Mouse (Mus musculus): ENCODE data around the gene Il3. TPM values are rescaled to one million over a fixed set of nuclear protein-coding genes. Genes with fewer than 3 reads are reported as not detected.

The Il3 gene
- not detected in 2 replicates for polyA plus RNA-seq (2015; fragmentation: Nextera tagmentation; extraction: Ambion mirVana)

DNA sequence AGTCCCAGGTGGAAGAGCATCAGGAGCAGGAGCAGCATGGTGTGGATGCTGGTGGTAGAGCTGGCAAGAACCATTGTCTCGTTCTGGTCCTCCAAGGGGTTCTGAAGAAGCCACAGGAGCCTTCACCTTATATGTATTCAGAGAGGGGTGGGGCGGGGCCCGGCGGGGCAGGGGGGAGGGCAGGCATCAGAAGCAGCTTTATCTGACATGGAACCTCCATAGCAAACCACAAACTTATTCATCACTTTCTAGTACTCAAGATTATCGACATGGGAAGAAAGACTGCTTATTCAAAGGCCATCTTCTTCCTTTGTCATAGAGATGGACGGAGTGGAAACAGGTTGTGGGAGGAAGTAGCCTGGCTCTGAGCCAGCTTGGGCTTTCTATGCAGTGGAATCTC lies at the start of gene Il3:
Gene Il3 (minus strand): TSS at position 101 of the 400 bp plus-strand sequence.
- Histone ChIP-seq H3K36me3 (ENCODE audit: control insufficient read depth, insufficient read depth, low read length) (no peaks in the 10 kb centered on the region), H3K9me3 (ENCODE audit: control insufficient read depth, low read length) (no peaks in the 10 kb centered on the region), H3K27me3 (replicated peaks; ENCODE audit: control insufficient read depth, insufficient read depth, low read length) (no peaks in the 10 kb centered on the region), H3K9ac (ENCODE audit: low read depth, low read length) (no peak within 1 kb of the TSS), H3K27ac (ENCODE audit: low read length) (no peak within 1 kb of the TSS), H3K4me1 (ENCODE audit: control insufficient read depth, insufficient read depth, low read length) (no peaks in the 10 kb centered on the region), H3K4me3 (ENCODE audit: low read length) (no peak within 1 kb of the TSS), H3K4me2 (ENCODE audit: low read depth, low read length) (no peak within 1 kb of the TSS)
- ATAC-seq, result no peak
- 83% methylated on average over 6 of the region's 6 CpGs for WGBS

GRCm38 (mm10) chr11:54315336-54315735 lies 48.3 kb upstream of the Il3 start:
- 91% methylated on average over 5 of the region's 5 CpGs for whole genome bisulfite sequencing

GRCm38 (mm10) chr11:54314740-54315139 lies 47.7 kb upstream of the Il3 start:
- no peaks in the 10 kb centered on the region for H3K27me3 ChIP-seq (replicated peaks; ENCODE audit: control insufficient read depth, insufficient read depth, low read length)
- no peak overlapping the region for H3K9ac ChIP-seq (ENCODE audit: low read depth, low read length)
- no peak overlapping the region for H3K27ac ChIP-seq (ENCODE audit: low read length)
- H3K9me3 ChIP-seq (ENCODE audit: control insufficient read depth, low read length), result no peaks in the 10 kb centered on the region
- no peaks in the 10 kb centered on the region for H3K36me3 ChIP-seq (ENCODE audit: control insufficient read depth, insufficient read depth, low read length)
- no peak overlapping the region for H3K4me3 ChIP-seq (ENCODE audit: low read length)
- H3K4me1 ChIP-seq (ENCODE audit: control insufficient read depth, insufficient read depth, low read length), result peaks cover 4% of the 10 kb centered on the region; the same call in 1 of the 2 replicates
- 22% methylated on average over 3 of the region's 3 CpGs for WGBS
- no peak for ATAC-seq
- H3K4me2 ChIP-seq (ENCODE audit: low read depth, low read length), result no peak overlapping the region

More at GRCm38 (mm10) chr11:54315336-54315735, 48.3 kb upstream of the Il3 start:
- H3K4me2 ChIP-seq (ENCODE audit: low read depth, low read length), result no peak overlapping the region
- H3K36me3 ChIP-seq (ENCODE audit: control insufficient read depth, insufficient read depth, low read length), result no peaks in the 10 kb centered on the region
- no peak overlapping the region for H3K27ac ChIP-seq (ENCODE audit: low read length)
- ATAC-seq, result no peak
- H3K4me1 ChIP-seq (ENCODE audit: control insufficient read depth, insufficient read depth, low read length), result peaks cover 4% of the 10 kb centered on the region; the same call in 1 of the 2 replicates
- H3K4me3 ChIP-seq (ENCODE audit: low read length), result no peak overlapping the region
- no peaks in the 10 kb centered on the region for H3K9me3 ChIP-seq (ENCODE audit: control insufficient read depth, low read length)
- no peaks in the 10 kb centered on the region for H3K27me3 ChIP-seq (replicated peaks; ENCODE audit: control insufficient read depth, insufficient read depth, low read length)
- H3K9ac ChIP-seq (ENCODE audit: low read depth, low read length), result no peak overlapping the region

GRCm38 (mm10) chr11:54313391-54314360 lies 46.6 kb upstream of the Il3 start:
- Histone ChIP-seq H3K9me3 (ENCODE audit: control insufficient read depth, low read length) (no peaks in the 10 kb centered on the region), H3K4me1 (ENCODE audit: control insufficient read depth, insufficient read depth, low read length) (peaks cover 4% of the 10 kb centered on the region; the same call in 1 of the 2 replicates), H3K27ac (ENCODE audit: low read length) (no peak overlapping the region), H3K36me3 (ENCODE audit: control insufficient read depth, insufficient read depth, low read length) (no peaks in the 10 kb centered on the region), H3K9ac (ENCODE audit: low read depth, low read length) (no peak overlapping the region), H3K4me2 (ENCODE audit: low read depth, low read length) (no peak overlapping the region), H3K4me3 (ENCODE audit: low read length) (no peak overlapping the region), H3K27me3 (replicated peaks; ENCODE audit: control insufficient read depth, insufficient read depth, low read length) (no peaks in the 10 kb centered on the region)
- ATAC-seq, result no peak
- 76% methylated on average over 7 of the region's 7 CpGs for WGBS

DNA sequence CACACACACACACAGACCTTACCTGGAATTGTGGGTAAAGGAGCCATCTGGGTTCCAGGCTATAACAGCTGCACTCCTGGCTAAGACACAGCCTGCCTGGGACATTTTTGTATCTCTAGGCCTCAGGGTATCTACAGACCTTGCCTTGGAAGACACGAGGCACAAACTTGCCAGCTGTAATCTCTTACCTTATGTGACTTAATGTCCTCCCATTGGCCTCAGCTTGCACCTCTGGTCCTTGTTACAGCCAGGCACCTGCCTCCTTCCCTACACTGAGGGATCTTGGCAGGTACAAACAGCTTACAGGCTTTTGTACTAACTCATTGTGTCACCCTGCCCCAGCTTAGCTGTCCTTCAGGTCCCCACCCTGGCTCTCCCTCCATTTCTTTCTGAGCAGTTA lies 45.5 kb upstream of the Il3 start:
- H3K9me3 ChIP-seq (ENCODE audit: control insufficient read depth, low read length), result no peaks in the 10 kb centered on the region
- H3K4me1 ChIP-seq (ENCODE audit: control insufficient read depth, insufficient read depth, low read length), result peaks cover 4% of the 10 kb centered on the region; the same call in 1 of the 2 replicates
- H3K4me2 ChIP-seq (ENCODE audit: low read depth, low read length), result no peak overlapping the region
- no peak overlapping the region for H3K27ac ChIP-seq (ENCODE audit: low read length)
- ATAC-seq, result no peak
- H3K4me3 ChIP-seq (ENCODE audit: low read length), result no peak overlapping the region
- WGBS, result 18% methylated on average over 1 of the region's 1 CpGs
- H3K9ac ChIP-seq (ENCODE audit: low read depth, low read length), result no peak overlapping the region
- H3K27me3 ChIP-seq (replicated peaks; ENCODE audit: control insufficient read depth, insufficient read depth, low read length), result no peaks in the 10 kb centered on the region
- no peaks in the 10 kb centered on the region for H3K36me3 ChIP-seq (ENCODE audit: control insufficient read depth, insufficient read depth, low read length)

GRCm38 (mm10) chr11:54312021-54312420 lies 44.9 kb upstream of the Il3 start:
- 0 out of 2 replicates have a peak, but pooled peaks have one; percentile 44 for ATAC-seq
- Histone ChIP-seq H3K4me3 (ENCODE audit: low read length) (no peak overlapping the region), H3K9ac (ENCODE audit: low read depth, low read length) (no peak overlapping the region), H3K9me3 (ENCODE audit: control insufficient read depth, low read length) (no peaks in the 10 kb centered on the region), H3K27me3 (replicated peaks; ENCODE audit: control insufficient read depth, insufficient read depth, low read length) (no peaks in the 10 kb centered on the region), H3K36me3 (ENCODE audit: control insufficient read depth, insufficient read depth, low read length) (no peaks in the 10 kb centered on the region), H3K27ac (ENCODE audit: low read length) (no peak overlapping the region), H3K4me1 (ENCODE audit: control insufficient read depth, insufficient read depth, low read length) (peaks cover 4% of the 10 kb centered on the region; the same call in 1 of the 2 replicates), H3K4me2 (ENCODE audit: low read depth, low read length) (no peak overlapping the region)
- 33% methylated on average over 5 of the region's 5 CpGs for WGBS

DNA sequence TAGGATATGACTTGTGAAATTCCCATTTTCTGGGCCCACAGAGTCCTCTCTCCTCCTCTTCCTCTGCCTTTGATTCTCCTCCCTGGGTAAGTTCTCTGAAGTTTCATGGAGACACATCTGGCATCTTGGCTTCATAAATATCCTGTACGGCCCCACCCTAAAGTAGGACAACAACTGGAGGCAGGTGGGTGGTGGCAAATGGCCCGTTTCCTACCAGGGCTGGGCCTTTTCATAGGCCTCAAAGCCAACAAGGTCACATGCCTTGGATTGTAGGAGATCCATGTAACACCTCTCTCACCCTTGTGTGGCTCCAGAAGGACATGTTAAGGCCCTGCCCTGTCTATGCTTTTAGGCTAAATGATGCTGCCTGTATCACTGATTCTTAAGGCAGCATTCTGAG lies 43.5 kb upstream of the Il3 start:
- H3K9ac ChIP-seq (ENCODE audit: low read depth, low read length), result no peak overlapping the region
- H3K9me3 ChIP-seq (ENCODE audit: control insufficient read depth, low read length), result no peaks in the 10 kb centered on the region
- no peak overlapping the region for H3K4me2 ChIP-seq (ENCODE audit: low read depth, low read length)
- no peak overlapping the region for H3K4me3 ChIP-seq (ENCODE audit: low read length)
- ATAC-seq, result no peak
- no peaks in the 10 kb centered on the region for H3K27me3 ChIP-seq (replicated peaks; ENCODE audit: control insufficient read depth, insufficient read depth, low read length)
- H3K27ac ChIP-seq (ENCODE audit: low read length), result no peak overlapping the region
- 72% methylated on average over 2 of the region's 2 CpGs for WGBS
- H3K4me1 ChIP-seq (ENCODE audit: control insufficient read depth, insufficient read depth, low read length), result peaks cover 4% of the 10 kb centered on the region; the same call in 1 of the 2 replicates
- H3K36me3 ChIP-seq (ENCODE audit: control insufficient read depth, insufficient read depth, low read length), result no peaks in the 10 kb centered on the region

DNA sequence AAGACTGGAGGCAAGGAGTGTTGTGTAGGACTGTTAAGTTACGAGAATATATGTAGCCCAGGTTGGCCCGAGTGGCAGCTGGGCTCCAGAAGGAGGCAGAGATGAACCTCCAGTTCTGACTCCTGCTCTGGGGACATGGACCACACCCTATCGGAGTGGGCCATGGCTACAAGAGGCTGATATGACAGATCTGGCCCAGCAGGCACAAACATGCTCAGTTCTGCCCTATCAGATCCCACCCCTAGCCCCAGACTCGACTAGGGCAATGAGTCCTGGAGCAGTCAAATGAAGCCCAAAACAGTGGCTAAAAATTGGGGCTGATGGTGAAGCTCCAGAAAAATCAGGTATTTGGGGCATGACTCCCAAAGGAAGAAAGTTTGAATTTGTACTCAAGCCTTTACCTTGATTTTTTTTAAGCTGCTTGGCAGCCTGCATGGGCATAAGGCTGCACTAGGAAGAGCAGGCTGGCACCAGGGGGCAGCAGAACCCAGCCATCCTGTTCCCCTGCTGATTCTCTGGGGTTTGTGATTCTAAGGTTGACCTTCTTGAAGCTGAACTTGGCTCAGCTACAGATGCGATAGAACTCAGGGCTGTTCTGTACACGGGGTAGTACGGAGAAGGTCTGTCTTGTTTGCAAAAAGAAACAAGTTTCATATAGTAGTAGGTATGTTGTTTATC lies 40.2 kb upstream of the Il3 start:
- Histone ChIP-seq H3K4me2 (ENCODE audit: low read depth, low read length) (no peak overlapping the region), H3K27me3 (replicated peaks; ENCODE audit: control insufficient read depth, insufficient read depth, low read length) (no peaks in the 10 kb centered on the region), H3K4me1 (ENCODE audit: control insufficient read depth, insufficient read depth, low read length) (peaks cover 6% of the 10 kb centered on the region; the same call in 1 of the 2 replicates), H3K9me3 (ENCODE audit: control insufficient read depth, low read length) (no peaks in the 10 kb centered on the region), H3K27ac (ENCODE audit: low read length) (no peak overlapping the region), H3K9ac (ENCODE audit: low read depth, low read length) (no peak overlapping the region), H3K4me3 (ENCODE audit: low read length) (no peak overlapping the region), H3K36me3 (ENCODE audit: control insufficient read depth, insufficient read depth, low read length) (no peaks in the 10 kb centered on the region)
- WGBS, result 71% methylated on average over 7 of the region's 7 CpGs
- no peak for ATAC-seq

DNA sequence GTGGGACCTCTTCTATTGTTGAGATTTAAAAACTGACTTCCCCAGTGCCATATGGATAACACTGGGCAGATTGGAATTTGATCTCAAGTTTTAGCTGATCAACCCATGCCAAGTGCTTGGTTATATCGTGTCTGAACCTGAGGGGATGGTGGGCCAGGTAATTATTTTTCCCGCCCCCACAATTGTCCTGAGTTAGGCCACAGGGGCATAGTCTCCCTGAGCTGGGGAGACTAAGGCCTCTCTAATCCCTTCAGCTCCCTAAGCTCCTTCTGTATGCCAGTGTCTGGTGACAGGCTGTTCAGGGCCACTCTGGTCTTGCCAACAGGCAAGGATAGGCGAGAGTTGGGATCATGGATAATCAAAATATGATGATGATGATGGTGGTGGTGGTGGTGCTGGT lies 38.3 kb upstream of the Il3 start:
- Histone ChIP-seq H3K4me2 (ENCODE audit: low read depth, low read length) (no peak overlapping the region), H3K4me1 (ENCODE audit: control insufficient read depth, insufficient read depth, low read length) (0 out of 2 replicates have a peak, but pooled peaks cover 2% of the 10 kb centered on the region), H3K27ac (ENCODE audit: low read length) (no peak overlapping the region), H3K27me3 (replicated peaks; ENCODE audit: control insufficient read depth, insufficient read depth, low read length) (no peaks in the 10 kb centered on the region), H3K9ac (ENCODE audit: low read depth, low read length) (no peak overlapping the region), H3K36me3 (ENCODE audit: control insufficient read depth, insufficient read depth, low read length) (no peaks in the 10 kb centered on the region), H3K9me3 (ENCODE audit: control insufficient read depth, low read length) (no peaks in the 10 kb centered on the region), H3K4me3 (ENCODE audit: low read length) (no peak overlapping the region)
- ATAC-seq, result no peak
- WGBS, result 85% methylated on average over 3 of the region's 3 CpGs

Measured in intestine, embryonic 16.5 days (tissue).